Mouse (Mus musculus): ENCODE data around the gene Rims1. TPM values are rescaled to one million over a fixed set of nuclear protein-coding genes. Genes with fewer than 3 reads are reported as not detected.

Rims1 gene
- polyA plus RNA-seq, 1 experiment from 2014 or later: 7.5 TPM

DNA sequence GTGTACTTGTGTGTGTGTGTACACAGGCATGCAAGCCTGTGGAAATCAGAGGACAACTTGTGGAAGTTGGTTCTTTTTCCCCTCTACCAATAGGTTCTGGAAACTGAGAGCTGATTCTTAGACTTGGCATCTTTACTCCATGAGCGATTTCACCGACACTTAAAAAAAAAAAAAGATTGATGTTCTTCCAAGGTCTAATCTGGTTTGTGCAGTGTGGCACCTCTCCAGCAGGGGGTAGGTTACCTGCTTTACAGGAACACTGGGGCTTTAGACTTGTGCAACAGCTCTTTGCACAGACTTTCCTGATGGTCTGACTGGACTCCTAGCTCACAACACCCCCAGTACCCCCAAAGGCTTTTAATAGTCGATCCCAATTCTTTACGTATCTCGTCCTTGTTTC is 428.1 kb downstream of the Rims1 start:
- WGBS: 86% methylated on average over 5 of the region's 5 CpGs
- H3K27ac ChIP-seq (ENCODE audit: low read length): no peak overlapping the region
- ATAC-seq: no peak

DNA sequence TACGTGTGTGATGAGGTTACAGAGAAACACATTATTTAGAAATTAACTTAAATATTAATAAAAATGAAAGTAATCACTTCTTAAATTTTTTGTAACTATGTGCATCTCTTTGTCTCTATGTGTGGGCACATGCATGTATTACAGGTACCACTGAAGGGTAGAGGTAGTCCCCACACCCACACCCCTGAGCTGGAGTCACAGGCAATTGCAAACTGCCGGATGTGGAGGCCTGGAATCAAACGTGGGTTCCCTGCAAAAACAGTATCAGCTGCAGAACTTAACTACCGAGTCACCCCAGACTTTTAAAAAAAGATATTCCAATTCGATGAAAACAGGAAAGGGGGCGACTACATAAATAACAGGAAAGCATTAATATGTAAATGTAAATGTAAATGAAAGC is 428.7 kb downstream of the Rims1 start:
- H3K9ac ChIP-seq (ENCODE audit: low read depth, low read length): no peak overlapping the region
- H3K4me1 ChIP-seq (ENCODE audit: control insufficient read depth, insufficient read depth, low read length): no peaks in the 10 kb centered on the region
- 55% methylated on average over 6 of the region's 6 CpGs for WGBS
- ATAC-seq: no peak
- no peak overlapping the region for H3K4me3 ChIP-seq (ENCODE audit: low read length)
- no peak overlapping the region for H3K4me2 ChIP-seq (ENCODE audit: low read depth, low read length)
- H3K9me3 ChIP-seq (ENCODE audit: control insufficient read depth, low read length): no peaks in the 10 kb centered on the region
- no peak overlapping the region for H3K27ac ChIP-seq (ENCODE audit: low read length)
- no peaks in the 10 kb centered on the region for H3K36me3 ChIP-seq (ENCODE audit: control insufficient read depth, insufficient read depth, low read length)
- H3K27me3 ChIP-seq (replicated peaks; ENCODE audit: control insufficient read depth, insufficient read depth, low read length): no peaks in the 10 kb centered on the region

More for the DNA sequence above, 428.1 kb downstream of the Rims1 start:
- Histone ChIP-seq H3K9me3 (ENCODE audit: control insufficient read depth, low read length) (no peaks in the 10 kb centered on the region), H3K27me3 (replicated peaks; ENCODE audit: control insufficient read depth, insufficient read depth, low read length) (no peaks in the 10 kb centered on the region), H3K36me3 (ENCODE audit: control insufficient read depth, insufficient read depth, low read length) (no peaks in the 10 kb centered on the region), H3K4me3 (ENCODE audit: low read length) (no peak overlapping the region), H3K4me1 (ENCODE audit: control insufficient read depth, insufficient read depth, low read length) (no peaks in the 10 kb centered on the region), H3K9ac (ENCODE audit: low read depth, low read length) (no peak overlapping the region), H3K4me2 (ENCODE audit: low read depth, low read length) (no peak overlapping the region)

DNA sequence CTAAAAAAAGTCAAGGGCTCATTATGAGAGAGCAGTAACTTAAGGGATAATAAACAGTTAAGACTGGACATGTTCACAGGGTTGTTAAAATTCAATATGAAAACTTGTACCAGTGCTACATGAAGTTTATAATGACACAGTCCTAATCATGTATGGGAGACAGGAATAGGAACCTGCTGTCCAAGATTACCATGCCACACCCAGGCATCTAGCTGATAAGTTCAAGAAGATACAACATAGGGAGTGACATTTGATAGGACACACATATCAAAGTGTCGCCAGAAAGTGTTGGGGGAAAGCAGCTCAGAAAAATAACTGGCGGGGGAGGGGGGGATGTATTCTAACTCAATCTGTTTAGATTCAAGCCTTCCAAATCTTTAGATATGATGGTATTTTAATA is 449.6 kb downstream of the Rims1 start:
- Histone ChIP-seq H3K27me3 (replicated peaks; ENCODE audit: control insufficient read depth, insufficient read depth, low read length) (no peaks in the 10 kb centered on the region), H3K36me3 (ENCODE audit: control insufficient read depth, insufficient read depth, low read length) (no peaks in the 10 kb centered on the region), H3K27ac (ENCODE audit: low read length) (no peak overlapping the region), H3K9me3 (ENCODE audit: control insufficient read depth, low read length) (no peaks in the 10 kb centered on the region), H3K4me2 (ENCODE audit: low read depth, low read length) (no peak overlapping the region), H3K9ac (ENCODE audit: low read depth, low read length) (no peak overlapping the region), H3K4me3 (ENCODE audit: low read length) (no peak overlapping the region), H3K4me1 (ENCODE audit: control insufficient read depth, insufficient read depth, low read length) (no peaks in the 10 kb centered on the region)
- WGBS: 77% methylated on average over 2 of the region's 2 CpGs
- ATAC-seq: no peak

DNA sequence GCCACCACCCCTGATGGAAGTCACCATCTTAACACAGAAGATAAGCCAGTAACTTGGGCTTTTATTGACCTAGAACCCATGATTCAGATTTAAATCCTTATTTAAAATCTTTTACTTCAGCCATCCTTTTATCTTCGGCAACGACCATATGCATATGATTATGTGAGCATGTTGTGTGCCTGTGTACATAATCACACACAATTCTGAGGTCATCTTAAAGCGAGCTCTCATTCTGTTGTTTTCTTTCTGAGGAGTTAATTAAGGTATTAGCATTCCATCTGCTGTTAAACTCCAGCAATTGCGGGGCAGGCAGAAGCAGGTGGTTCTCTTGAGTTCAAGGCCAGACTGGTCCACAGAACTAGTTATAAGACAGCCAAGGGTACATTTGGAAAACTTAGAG is 452.1 kb downstream of the Rims1 start:
- no peak overlapping the region for H3K9ac ChIP-seq (ENCODE audit: low read depth, low read length)
- no peaks in the 10 kb centered on the region for H3K4me1 ChIP-seq (ENCODE audit: control insufficient read depth, insufficient read depth, low read length)
- no peak overlapping the region for H3K4me3 ChIP-seq (ENCODE audit: low read length)
- H3K36me3 ChIP-seq (ENCODE audit: control insufficient read depth, insufficient read depth, low read length): no peaks in the 10 kb centered on the region
- no peak overlapping the region for H3K4me2 ChIP-seq (ENCODE audit: low read depth, low read length)
- 75% methylated on average over 4 of the region's 4 CpGs for WGBS
- no peak overlapping the region for H3K27ac ChIP-seq (ENCODE audit: low read length)
- ATAC-seq: no peak
- H3K9me3 ChIP-seq (ENCODE audit: control insufficient read depth, low read length): no peaks in the 10 kb centered on the region
- H3K27me3 ChIP-seq (replicated peaks; ENCODE audit: control insufficient read depth, insufficient read depth, low read length): no peaks in the 10 kb centered on the region

DNA sequence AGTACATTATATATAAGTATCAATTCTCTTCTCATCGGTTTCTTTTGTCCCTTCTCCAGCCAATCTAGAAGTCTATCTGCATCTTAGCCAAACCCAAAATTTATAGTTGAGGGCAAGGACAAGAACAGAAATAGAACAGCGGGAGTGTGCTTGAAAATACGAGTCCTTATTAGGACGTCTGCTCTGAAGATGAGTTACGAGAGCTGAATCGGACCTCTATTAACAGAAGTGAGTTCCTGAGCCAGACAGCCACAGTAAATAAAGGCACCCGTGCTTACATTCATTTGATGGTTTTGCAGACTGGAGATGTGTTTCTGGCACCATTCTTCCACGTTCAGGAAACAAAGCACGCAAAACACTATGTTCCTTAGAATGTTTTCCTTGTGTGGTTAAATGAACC is 466.9 kb downstream of the Rims1 start:
- 37% methylated on average over 9 of the region's 9 CpGs for WGBS
- ATAC-seq: peak; percentile 59; the same call in 1 of the 2 replicates

GRCm38 (mm10) chr1:22320941-22321676 is 484.7 kb downstream of the Rims1 start:
- Histone ChIP-seq H3K27me3 (replicated peaks; ENCODE audit: control insufficient read depth, insufficient read depth, low read length) (no peaks in the 10 kb centered on the region), H3K4me3 (ENCODE audit: low read length) (no peak overlapping the region), H3K4me1 (ENCODE audit: control insufficient read depth, insufficient read depth, low read length) (no peaks in the 10 kb centered on the region), H3K9me3 (ENCODE audit: control insufficient read depth, low read length) (no peaks in the 10 kb centered on the region), H3K4me2 (ENCODE audit: low read depth, low read length) (no peak overlapping the region), H3K36me3 (ENCODE audit: control insufficient read depth, insufficient read depth, low read length) (no peaks in the 10 kb centered on the region), H3K27ac (ENCODE audit: low read length) (no peak overlapping the region), H3K9ac (ENCODE audit: low read depth, low read length) (no peak overlapping the region)
- WGBS: 72% methylated on average over 6 of the region's 6 CpGs
- ATAC-seq: no peak

More for the DNA sequence above, 466.9 kb downstream of the Rims1 start:
- Histone ChIP-seq H3K27me3 (replicated peaks; ENCODE audit: control insufficient read depth, insufficient read depth, low read length) (no peaks in the 10 kb centered on the region), H3K4me1 (ENCODE audit: control insufficient read depth, insufficient read depth, low read length) (no peaks in the 10 kb centered on the region), H3K4me3 (ENCODE audit: low read length) (no peak overlapping the region), H3K36me3 (ENCODE audit: control insufficient read depth, insufficient read depth, low read length) (no peaks in the 10 kb centered on the region), H3K4me2 (ENCODE audit: low read depth, low read length) (no peak overlapping the region), H3K9me3 (ENCODE audit: control insufficient read depth, low read length) (no peaks in the 10 kb centered on the region), H3K9ac (ENCODE audit: low read depth, low read length) (no peak overlapping the region), H3K27ac (ENCODE audit: low read length) (no peak overlapping the region; the same call in 1 of the 2 replicates)

- no peaks in the 10 kb centered on the region for H3K4me1 ChIP-seq (ENCODE audit: control insufficient read depth, insufficient read depth, low read length)
- no peaks in the 10 kb centered on the region for H3K36me3 ChIP-seq (ENCODE audit: control insufficient read depth, insufficient read depth, low read length)
- H3K9ac ChIP-seq (ENCODE audit: low read depth, low read length): no peak overlapping the region
- H3K4me3 ChIP-seq (ENCODE audit: low read length): no peak overlapping the region
- 14% methylated on average over 2 of the region's 2 CpGs for WGBS
- no peaks in the 10 kb centered on the region for H3K9me3 ChIP-seq (ENCODE audit: control insufficient read depth, low read length)
- H3K27me3 ChIP-seq (replicated peaks; ENCODE audit: control insufficient read depth, insufficient read depth, low read length): no peaks in the 10 kb centered on the region
- no peak for ATAC-seq
- no peak overlapping the region for H3K4me2 ChIP-seq (ENCODE audit: low read depth, low read length)
- H3K27ac ChIP-seq (ENCODE audit: low read length): no peak overlapping the region
Measured at GRCm38 (mm10) chr1:22315537-22315936, 490.3 kb downstream of the Rims1 start.

- Histone ChIP-seq H3K4me1 (ENCODE audit: control insufficient read depth, insufficient read depth, low read length) (no peaks in the 10 kb centered on the region), H3K36me3 (ENCODE audit: control insufficient read depth, insufficient read depth, low read length) (no peaks in the 10 kb centered on the region), H3K9ac (ENCODE audit: low read depth, low read length) (no peak overlapping the region), H3K27me3 (replicated peaks; ENCODE audit: control insufficient read depth, insufficient read depth, low read length) (no peaks in the 10 kb centered on the region), H3K4me3 (ENCODE audit: low read length) (no peak overlapping the region), H3K4me2 (ENCODE audit: low read depth, low read length) (no peak overlapping the region), H3K27ac (ENCODE audit: low read length) (no peak overlapping the region), H3K9me3 (ENCODE audit: control insufficient read depth, low read length) (no peaks in the 10 kb centered on the region)
- 82% methylated on average over 7 of the region's 7 CpGs for WGBS
- no peak for ATAC-seq
Measured at GRCm38 (mm10) chr1:22311471-22311870, 494.3 kb downstream of the Rims1 start.

- 78% methylated on average over 5 of the region's 5 CpGs for WGBS
- Histone ChIP-seq H3K27me3 (replicated peaks; ENCODE audit: control insufficient read depth, insufficient read depth, low read length) (no peaks in the 10 kb centered on the region), H3K4me3 (ENCODE audit: low read length) (no peak overlapping the region)
Measured at GRCm38 (mm10) chr1:22306519-22306918, 499.3 kb downstream of the Rims1 start.

DNA sequence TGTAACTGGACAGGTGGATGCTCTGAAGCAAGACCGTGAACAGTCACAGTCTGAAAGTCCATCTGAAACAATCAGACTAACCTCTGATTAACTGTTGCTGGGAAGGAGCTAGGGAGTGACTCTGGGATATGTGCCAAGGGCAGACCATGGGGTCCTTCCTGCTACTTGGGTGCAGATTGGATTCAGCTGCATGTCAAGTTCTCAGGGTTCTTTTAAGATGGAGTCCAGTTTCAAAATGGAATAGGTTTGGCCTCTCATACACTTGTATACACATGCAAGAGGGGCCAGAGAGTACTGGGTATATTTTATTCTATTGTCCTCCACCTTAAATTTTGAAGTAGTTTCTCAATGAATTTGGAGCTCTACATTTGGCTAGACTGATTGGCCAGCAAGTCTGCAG is 499.9 kb downstream of the Rims1 start:
- H3K4me1 ChIP-seq (ENCODE audit: control insufficient read depth, insufficient read depth, low read length): no peaks in the 10 kb centered on the region
- H3K9me3 ChIP-seq (ENCODE audit: control insufficient read depth, low read length): no peaks in the 10 kb centered on the region
- no peak for ATAC-seq
- no peak overlapping the region for H3K4me3 ChIP-seq (ENCODE audit: low read length)
- no peak overlapping the region for H3K4me2 ChIP-seq (ENCODE audit: low read depth, low read length)
- H3K36me3 ChIP-seq (ENCODE audit: control insufficient read depth, insufficient read depth, low read length): no peaks in the 10 kb centered on the region
- H3K27me3 ChIP-seq (replicated peaks; ENCODE audit: control insufficient read depth, insufficient read depth, low read length): no peaks in the 10 kb centered on the region
- H3K9ac ChIP-seq (ENCODE audit: low read depth, low read length): no peak overlapping the region
- H3K27ac ChIP-seq (ENCODE audit: low read length): no peak overlapping the region
- 85% methylated on average over 1 of the region's 1 CpGs for WGBS

More at GRCm38 (mm10) chr1:22306519-22306918, 499.3 kb downstream of the Rims1 start:
- H3K4me1 ChIP-seq (ENCODE audit: control insufficient read depth, insufficient read depth, low read length): no peaks in the 10 kb centered on the region
- no peak overlapping the region for H3K4me2 ChIP-seq (ENCODE audit: low read depth, low read length)
- no peak overlapping the region for H3K27ac ChIP-seq (ENCODE audit: low read length)
- no peak for ATAC-seq
- H3K9me3 ChIP-seq (ENCODE audit: control insufficient read depth, low read length): no peaks in the 10 kb centered on the region
- no peaks in the 10 kb centered on the region for H3K36me3 ChIP-seq (ENCODE audit: control insufficient read depth, insufficient read depth, low read length)
- H3K9ac ChIP-seq (ENCODE audit: low read depth, low read length): no peak overlapping the region
